14 mouse cellular contexts compared by ENCODE assay signal in genomic region chr3:30018202-30018601, GRCm38 (mm10).
DNase-seq lines count a peak whose midpoint lies in the region; ATAC-seq lines count a peak whose summit lies in the region.
"Had no signal": no experiment of that assay in that cellular context is flagged by ENCODE, and none has a peak within 500 bp of the region (broad histone marks: within the 10 kb centered on the region; RNA-seq: fewer than 3 reads in every experiment).

No protein-coding gene starts in this region.

- no peaks in the 10 kb centered on the region for H3K36me3 ChIP-seq in limb, embryonic 12.5 days
- H3K36me3 ChIP-seq: forebrain, embryonic 15.5 days; intestine, embryonic 15.5 days; limb, embryonic 15.5 days had no signal

- no peaks in the 10 kb centered on the region for H3K9me3 ChIP-seq in limb, embryonic 12.5 days
- H3K9me3 ChIP-seq: forebrain, embryonic 15.5 days; intestine, embryonic 15.5 days; limb, embryonic 15.5 days had no signal

- H3K27ac ChIP-seq in limb, embryonic 12.5 days = peak overlapping the region; percentile 84
- H3K27ac ChIP-seq: forebrain, embryonic 15.5 days; intestine, embryonic 15.5 days; limb, embryonic 15.5 days had no signal

- no peak for ATAC-seq in limb, embryonic 12.5 days (ENCODE audit: insufficient number of reproducible peaks, insufficient read depth, low FRiP score, low TSS enrichment, low read depth)
- ATAC-seq: forebrain, embryonic 15.5 days; intestine, embryonic 15.5 days had no signal

- peaks cover 63% of the 10 kb centered on the region for H3K4me1 ChIP-seq in limb, embryonic 12.5 days (replicated peaks)

- no peak overlapping the region; the same call in 1 of the 2 replicates for H3K9ac ChIP-seq in limb, embryonic 12.5 days (replicated peaks)
- H3K9ac ChIP-seq: forebrain, embryonic 15.5 days; intestine, embryonic 15.5 days; limb, embryonic 15.5 days had no signal

- 5% methylated on average over 12 of the region's 12 CpGs for WGBS in limb, embryonic 12.5 days

- H3K4me3 ChIP-seq in limb, embryonic 12.5 days (replicated peaks) = no peak overlapping the region
- H3K4me3 ChIP-seq: forebrain, embryonic 15.5 days; intestine, embryonic 15.5 days; limb, embryonic 15.5 days; myocyte had no signal

- peak overlapping the region; percentile 44 for H3K4me2 ChIP-seq in limb, embryonic 12.5 days
- H3K4me2 ChIP-seq: forebrain, embryonic 15.5 days; intestine, embryonic 15.5 days; limb, embryonic 15.5 days had no signal

- no peaks in the 10 kb centered on the region for H3K27me3 ChIP-seq in limb, embryonic 12.5 days
- H3K27me3 ChIP-seq: limb, embryonic 15.5 days had no signal

- peak; percentile 27 for DNase-seq in kidney, adult 9 months
- DNase-seq in kidney, adult 8-10 months = no peak
- peak; percentile 86 for DNase-seq in embryo, embryonic 10 days (ENCODE audit: low spot score)
- peak; percentile 67 for DNase-seq in embryo, embryonic 9.5 days (ENCODE audit: extremely low spot score)
- no peak for DNase-seq in cerebellum, postnatal 25 days
- DNase-seq in right cerebral cortex, postnatal 25 days = no peak
- no peak for DNase-seq in ovary, postnatal 36 days (ENCODE audit: low spot score)
- DNase-seq: cerebellum, adult 2 months; gastrocnemius, postnatal 36 days had no signal

Comparison
In these comparisons a context has a peak if more than half of its experiments do, and no peak if none do; other contexts are left out.
1. DNase-seq: peak in kidney, adult 9 months (single experiment), embryo, embryonic 10 days (single experiment) and embryo, embryonic 9.5 days (single experiment); none in kidney, adult 8-10 months (0 of 2), cerebellum, postnatal 25 days (0 of 2), right cerebral cortex, postnatal 25 days (single experiment) and ovary, postnatal 36 days (single experiment).